In genomic region chr7:5073586-5073985, GRCm38 (mm10) we compare ENCODE assay signal across 28 mouse cellular contexts. TPM values are rescaled to one million over a fixed set of nuclear protein-coding genes. Genes with fewer than 3 reads are reported as not detected.
DNase-seq lines count a peak whose midpoint lies in the region; ATAC-seq and TF ChIP-seq lines count a peak whose summit lies in the region.
"Had no signal": no experiment of that assay in that cellular context is flagged by ENCODE, and none has a peak within 500 bp of the region (broad histone marks: within the 10 kb centered on the region; RNA-seq: fewer than 3 reads in every experiment).

No protein-coding gene starts in this region.

- DNase-seq in c-Kit-positive CD71-positive TER-119-negative erythroid progenitor cells, embryonic 14.5 days (ENCODE audit: low read depth), result peak; percentile 59
- DNase-seq in liver, embryonic 11.5 days (ENCODE audit: low spot score), result no peak
- DNase-seq in liver, postnatal 0 days, result no peak
- DNase-seq in neural tube, embryonic 10.5 days (ENCODE audit: extremely low spot score, low spot score), result no peak
- no peak for DNase-seq in adrenal gland, postnatal 36 days
- DNase-seq: cerebellum, adult 9-10 months; heart, postnatal 36 days; kidney, adult 8-10 months; kidney, postnatal 10 days had no signal

- H3K27me3 ChIP-seq in ES-Bruce4 (ENCODE audit: control insufficient read depth, insufficient read depth, low read length, poor library complexity, severe bottlenecking), result no peaks in the 10 kb centered on the region
- H3K27me3 ChIP-seq in liver, embryonic 11.5 days (replicated peaks; ENCODE audit: control insufficient read depth, insufficient read depth, low read length), result no peaks in the 10 kb centered on the region
- H3K27me3 ChIP-seq in liver, postnatal 0 days (ENCODE audit: insufficient read depth, low read length), result no peaks in the 10 kb centered on the region
- H3K27me3 ChIP-seq: forebrain, embryonic 13.5 days; hindbrain, embryonic 13.5 days had no signal

- no peak overlapping the region for H3K9ac ChIP-seq in ES-Bruce4 (ENCODE audit: low read depth, poor library complexity, severe bottlenecking)
- no peak overlapping the region for H3K9ac ChIP-seq in liver, embryonic 11.5 days (ENCODE audit: low read depth, low read length)
- no peak overlapping the region for H3K9ac ChIP-seq in liver, postnatal 0 days (replicated peaks)
- H3K9ac ChIP-seq: hindbrain, embryonic 13.5 days had no signal

- peak overlapping the region; percentile 33; the same call in 1 of the 2 replicates for H3K4me2 ChIP-seq in liver, embryonic 11.5 days
- peak overlapping the region; percentile 23 for H3K4me2 ChIP-seq in liver, postnatal 0 days (ENCODE audit: low read depth, low read length)
- H3K4me2 ChIP-seq: forebrain, embryonic 13.5 days; hindbrain, embryonic 13.5 days; midbrain, embryonic 11.5 days had no signal

- ATAC-seq in liver, embryonic 11.5 days (replicated peaks; ENCODE audit: low FRiP score), result peak; percentile 71
- peak; percentile 79 for ATAC-seq in liver, postnatal 0 days
- ATAC-seq in inflammation-experienced regulatory T-cells, adult 6 months, result no peak
- ATAC-seq: forebrain, embryonic 13.5 days; lung, postnatal 0 days had no signal

- TF ChIP-seq CTCF in ES-Bruce4 (IDR thresholded peaks at IDR 0.05; ENCODE audit: low read depth, low read length), result no peak
- no peak for TF ChIP-seq CTCF in liver, postnatal 0 days (IDR thresholded peaks at IDR 0.05; ENCODE audit: low read depth)

- peak overlapping the region; percentile 38; the same call in 1 of the 2 replicates for H3K27ac ChIP-seq in ES-Bruce4 (ENCODE audit: insufficient read depth, low read length)
- peak overlapping the region; percentile 76 for H3K27ac ChIP-seq in liver, embryonic 11.5 days (ENCODE audit: low read depth, low read length)
- H3K27ac ChIP-seq in liver, postnatal 0 days (ENCODE audit: low read depth), result peak overlapping the region; percentile 44; the same call in 1 of the 2 replicates
- H3K27ac ChIP-seq: forebrain, embryonic 13.5 days; hindbrain, embryonic 13.5 days; limb, embryonic 10.5 days; macrophage had no signal

- no peak for TF ChIP-seq POLR2A in ES-Bruce4 (IDR thresholded peaks at IDR 0.05; ENCODE audit: insufficient read depth, low read length)

- no peak for TF ChIP-seq EP300 in ES-Bruce4 (IDR thresholded peaks at IDR 0.05; ENCODE audit: insufficient read depth, low read depth, low read length)
- no peak for TF ChIP-seq EP300 in liver, postnatal 0 days (IDR thresholded peaks at IDR 0.05; ENCODE audit: low read depth)

- WGBS in liver, embryonic 11.5 days, result 53% methylated on average over 1 of the region's 1 CpGs
- WGBS in liver, postnatal 0 days (ENCODE audit: insufficient replicate concordance), result 60% methylated on average over 1 of the region's 1 CpGs

- H3K9me3 ChIP-seq in ES-Bruce4 (replicated peaks; ENCODE audit: control insufficient read depth, insufficient read depth, low read length, poor library complexity, severe bottlenecking), result no peaks in the 10 kb centered on the region
- no peaks in the 10 kb centered on the region for H3K9me3 ChIP-seq in liver, embryonic 11.5 days (ENCODE audit: control insufficient read depth, low read length)
- no peaks in the 10 kb centered on the region for H3K9me3 ChIP-seq in liver, postnatal 0 days (ENCODE audit: low read length)
- H3K9me3 ChIP-seq: forebrain, embryonic 13.5 days; hindbrain, embryonic 13.5 days; limb, embryonic 10.5 days had no signal

- H3K4me1 ChIP-seq in ES-Bruce4 (ENCODE audit: control insufficient read depth, insufficient read depth, low read length), result no peaks in the 10 kb centered on the region
- H3K4me1 ChIP-seq in liver, embryonic 11.5 days (replicated peaks; ENCODE audit: control insufficient read depth, insufficient read depth, low read length), result peaks cover 33% of the 10 kb centered on the region
- H3K4me1 ChIP-seq in liver, postnatal 0 days (ENCODE audit: insufficient read depth), result peaks cover 23% of the 10 kb centered on the region
- H3K4me1 ChIP-seq: forebrain, embryonic 13.5 days; hindbrain, embryonic 13.5 days; limb, embryonic 10.5 days had no signal

- peaks cover 96% of the 10 kb centered on the region for H3K36me3 ChIP-seq in ES-Bruce4 (ENCODE audit: control insufficient read depth, insufficient read depth, low read length, poor library complexity, severe bottlenecking)
- peaks cover 85% of the 10 kb centered on the region for H3K36me3 ChIP-seq in liver, embryonic 11.5 days (ENCODE audit: control insufficient read depth, insufficient read depth, low read length)
- H3K36me3 ChIP-seq in liver, postnatal 0 days (replicated peaks; ENCODE audit: insufficient read depth, low read length), result peaks cover 92% of the 10 kb centered on the region

- H3K4me3 ChIP-seq in ES-Bruce4 (ENCODE audit: low read depth, low read length), result no peak overlapping the region
- H3K4me3 ChIP-seq in liver, embryonic 11.5 days (ENCODE audit: low read depth, low read length), result no peak overlapping the region
- no peak overlapping the region for H3K4me3 ChIP-seq in liver, postnatal 0 days (ENCODE audit: low read depth, low read length)
- H3K4me3 ChIP-seq: forebrain, embryonic 13.5 days; hindbrain, embryonic 13.5 days; limb, embryonic 10.5 days had no signal

RNA-seq across cellular contexts. Expression of gene Epn1, which starts 6.4 kb away (rescaled TPM):
- 68.8 and 69.1 TPM in 2 replicates for polyA plus RNA-seq in ES-Bruce4 (2011; ENCODE audit: insufficient read depth, insufficient read length, low read depth, missing spikeins)
- polyA plus RNA-seq in liver, embryonic 11.5 days (2014; fragmentation: Nextera tagmentation; extraction: Ambion mirVana), result 82.9 and 88.9 TPM in 2 replicates
- 34.7 and 38.0 TPM in 2 replicates for polyA plus RNA-seq in liver, postnatal 0 days (2015; fragmentation: Nextera tagmentation; extraction: Ambion mirVana)
- polyA plus RNA-seq in inflammation-experienced regulatory T-cells, adult 6 months (2017; shearing (Covaris generic)), result 1 to 10 TPM; 5.8 to 7.3 (median 6.8) TPM
- 100 to 1,000 TPM; 146 to 155 TPM for total RNA-seq in adrenal gland, postnatal 36 days (2021)

RNA-seq across cellular contexts. Expression of gene U2af2, which starts 11.6 kb away (rescaled TPM):
- 236 and 262 TPM in 2 replicates for polyA plus RNA-seq in ES-Bruce4 (2011; ENCODE audit: insufficient read depth, insufficient read length, low read depth, missing spikeins)
- polyA plus RNA-seq in liver, embryonic 11.5 days (2014; fragmentation: Nextera tagmentation; extraction: Ambion mirVana), result 169 TPM in 2 replicates
- polyA plus RNA-seq in liver, postnatal 0 days (2015; fragmentation: Nextera tagmentation; extraction: Ambion mirVana), result 34.7 and 36.8 TPM in 2 replicates
- polyA plus RNA-seq in inflammation-experienced regulatory T-cells, adult 6 months (2017; shearing (Covaris generic)), result 10 to 100 TPM; 26.0 to 33.4 (median 32.0) TPM
- total RNA-seq in adrenal gland, postnatal 36 days (2021), result 100 to 1,000 TPM; 143 to 180 TPM

RNA-seq across cellular contexts. Expression of gene Zfp580, which starts 22.2 kb away (rescaled TPM):
- 14.0 and 16.0 TPM in 2 replicates for polyA plus RNA-seq in ES-Bruce4 (2011; ENCODE audit: insufficient read depth, insufficient read length, low read depth, missing spikeins)
- 11.5 and 14.1 TPM in 2 replicates for polyA plus RNA-seq in liver, embryonic 11.5 days (2014; fragmentation: Nextera tagmentation; extraction: Ambion mirVana)
- 3.2 and 4.4 TPM in 2 replicates for polyA plus RNA-seq in liver, postnatal 0 days (2015; fragmentation: Nextera tagmentation; extraction: Ambion mirVana)
- 1 to 10 TPM in 1 of 3 experiments, under 1 TPM in 2; 0.77 to 1.3 (median 0.93) TPM for polyA plus RNA-seq in inflammation-experienced regulatory T-cells, adult 6 months (2017; shearing (Covaris generic))
- 1 to 10 TPM; 6.4 to 9.3 TPM for total RNA-seq in adrenal gland, postnatal 36 days (2021)

RNA-seq across cellular contexts. Expression of gene Zfp784, which starts 35.3 kb away (rescaled TPM):
- 0.30 TPM in 1 of 2 replicates, not detected in the other for polyA plus RNA-seq in ES-Bruce4 (2011; ENCODE audit: insufficient read depth, insufficient read length, low read depth, missing spikeins)
- polyA plus RNA-seq in liver, embryonic 11.5 days (2014; fragmentation: Nextera tagmentation; extraction: Ambion mirVana), result 2.4 and 2.6 TPM in 2 replicates
- polyA plus RNA-seq in liver, postnatal 0 days (2015; fragmentation: Nextera tagmentation; extraction: Ambion mirVana), result 1.9 and 2.4 TPM in 2 replicates
- 1 to 10 TPM; 3.0 to 5.1 (median 3.7) TPM for polyA plus RNA-seq in inflammation-experienced regulatory T-cells, adult 6 months (2017; shearing (Covaris generic))
- 1 to 10 TPM; 3.8 to 4.5 TPM for total RNA-seq in adrenal gland, postnatal 36 days (2021)

RNA-seq across cellular contexts. Expression of gene 4632433K11Rik, which starts 39.7 kb away (rescaled TPM):
- polyA plus RNA-seq in ES-Bruce4 (2011; ENCODE audit: insufficient read depth, insufficient read length, low read depth, missing spikeins), result 1.9 TPM in 1 of 2 replicates, not detected in the other
- polyA plus RNA-seq in liver, embryonic 11.5 days (2014; fragmentation: Nextera tagmentation; extraction: Ambion mirVana), result 0.22 TPM in 1 of 2 replicates, not detected in the other
- not detected in 2 replicates for polyA plus RNA-seq in liver, postnatal 0 days (2015; fragmentation: Nextera tagmentation; extraction: Ambion mirVana)
- not detected for polyA plus RNA-seq in inflammation-experienced regulatory T-cells, adult 6 months (2017; shearing (Covaris generic))
- not detected for total RNA-seq in adrenal gland, postnatal 36 days (2021)
- total RNA-seq: adrenal gland, adult 18-20 months; gastrocnemius, adult 8-10 months; heart, postnatal 36 days; layer of hippocampus, postnatal 10 days had no signal
- polyA plus RNA-seq: C2C12; cortical plate, adult 2 months; embryonic facial prominence, embryonic 11.5 days; forebrain, embryonic 13.5 days; gonadal fat pad, adult 2 months; heart, embryonic 14.5 days; hindbrain, embryonic 13.5 days; limb, embryonic 10.5 days; liver, adult 2 months; lung, postnatal 0 days; small intestine, adult 2 months; thymus, postnatal 0 days had no signal
